Mouse (Mus musculus): Measurements from ENCODE around the gene Sf3b3.

- TF ChIP-seq POLR2A (IDR thresholded peaks at IDR 0.05; ENCODE audit: borderline replicate concordance, extremely low read depth, insufficient read depth, insufficient read length, poor library complexity, severe bottlenecking) (no peak), CTCF (IDR thresholded peaks at IDR 0.05; ENCODE audit: borderline replicate concordance, extremely low read depth, insufficient read depth, insufficient read length) (no peak)
These were observed 4.5 kb downstream of the Sf3b3 start for GRCm38 (mm10) chr8:110842012-110842574.
